Mouse (Mus musculus) myocyte (in vitro differentiated cells): ENCODE results near the gene Tmem28. TPM values are rescaled to one million over a fixed set of nuclear protein-coding genes. Genes with fewer than 3 reads are reported as not detected.

Source experiments
- H3K27me3 ChIP-seq: one replicate; pipeline ENCODE4 v1.6.1; 2011; ENCODE audit not compliant: control insufficient read depth, insufficient read depth, insufficient read length
- H3K36me3 ChIP-seq: one replicate; pipeline ENCODE4 v1.6.1; 2011; ENCODE audit not compliant: control insufficient read depth, insufficient read depth
- H3K4me2 ChIP-seq: one replicate; pipeline ENCODE4 v1.6.1; 2011; ENCODE audit warnings: low read depth, control low read depth
- H3K4me3 ChIP-seq: one replicate; pipeline ENCODE4 v1.5.1; 2011; ENCODE audit warnings: mild to moderate bottlenecking, control low read depth, moderate library complexity
- H3K79me2 ChIP-seq: one replicate; pipeline ENCODE4 v1.6.1; 2011; ENCODE audit not compliant: control insufficient read depth, insufficient read depth
- H3ac ChIP-seq: one replicate; pipeline ENCODE4 v1.6.1; 2011; ENCODE audit not compliant: control insufficient read depth, insufficient read length
- CEBPB ChIP-seq: IDR thresholded peaks from 2 replicates; pipeline ENCODE4 v1.6.1; 2011; ENCODE audit warnings: mild to moderate bottlenecking, moderate library complexity; ENCODE audit not compliant: poor library complexity, insufficient read depth, severe bottlenecking
- E2F4 ChIP-seq: IDR thresholded peaks from one replicate; pipeline ENCODE4 v1.6.1; 2011; ENCODE audit warnings: mild to moderate bottlenecking, control low read depth, moderate library complexity; ENCODE audit not compliant: insufficient read depth
- MAX ChIP-seq: IDR thresholded peaks from one replicate; pipeline ENCODE4 v1.6.1; 2011; ENCODE audit warnings: low read depth, mild to moderate bottlenecking, control low read depth
- MYOD1 ChIP-seq, 3 experiments: IDR thresholded peaks; one replicate each; pipeline ENCODE4 v1.6.1; 2011; ENCODE audit warnings: control low read depth in 2 of 3, low read depth in 2 of 3, mild to moderate bottlenecking in 2 of 3, moderate library complexity in 1 of 3; ENCODE audit not compliant: insufficient read length in 2 of 3, control insufficient read depth in 1 of 3
- MYOG ChIP-seq, 3 experiments: IDR thresholded peaks; one replicate each; pipeline ENCODE4 v1.6.1; 2011; ENCODE audit warnings: control low read depth in 2 of 3, low read depth in 2 of 3, mild to moderate bottlenecking in 2 of 3; ENCODE audit not compliant: insufficient read length in 2 of 3, control insufficient read depth in 1 of 3, insufficient read depth in 1 of 3
- POLR2A ChIP-seq: IDR thresholded peaks from one replicate; pipeline ENCODE4 v1.6.1; 2011; ENCODE audit warnings: low read depth, mild to moderate bottlenecking, control low read depth, moderate library complexity; ENCODE audit not compliant: insufficient read length
- POLR2AphosphoS2 ChIP-seq: IDR thresholded peaks from one replicate; pipeline ENCODE4 v1.6.1; 2011; ENCODE audit warnings: low read depth, control low read depth; ENCODE audit not compliant: insufficient read length
- REST ChIP-seq: IDR thresholded peaks from one replicate; pipeline ENCODE4 v1.6.1; 2011; ENCODE audit warnings: mild to moderate bottlenecking, control low read depth, moderate library complexity; ENCODE audit not compliant: insufficient read depth, insufficient read length
- SRF ChIP-seq: IDR thresholded peaks from one replicate; pipeline ENCODE4 v1.6.1; 2011; ENCODE audit warnings: low read depth; ENCODE audit not compliant: control insufficient read depth, insufficient read length
- TCF12 ChIP-seq: IDR thresholded peaks from one replicate; pipeline ENCODE4 v1.6.1; 2011; ENCODE audit warnings: mild to moderate bottlenecking, control low read depth; ENCODE audit not compliant: poor library complexity, insufficient read depth, severe bottlenecking
- TCF3 ChIP-seq: IDR thresholded peaks from one replicate; pipeline ENCODE4 v1.6.1; 2011; ENCODE audit warnings: low read depth, control low read depth; ENCODE audit not compliant: insufficient read length
- USF1 ChIP-seq: IDR thresholded peaks from one replicate; pipeline ENCODE4 v1.6.1; 2011; ENCODE audit warnings: low read depth, mild to moderate bottlenecking, control low read depth, moderate library complexity
- polyA plus RNA-seq: library from polyadenylated mRNA; unstranded; fragments of >200 nt; fragmentation: generic; extraction: Trizol; gene quantifications from one replicate; pipeline ENCODE4 v1.2.1, GENCODE M21; 2012; ENCODE audit warnings: missing spikeins

The Tmem28 gene
- polyA plus RNA-seq, 1 experiment: not detected

- no peaks in the 10 kb centered on the region for H3K36me3 ChIP-seq
- TF ChIP-seq SRF: no peak
- no peak for TF ChIP-seq MYOG (IDR thresholded peaks at IDR 0.05; ENCODE audit: control insufficient read depth in 1 of 3, insufficient read depth in 1 of 3, insufficient read length in 2 of 3, low read depth in 2 of 3)
- TF ChIP-seq POLR2AphosphoS2: no peak
- no peak for TF ChIP-seq POLR2A
- TF ChIP-seq TCF12: no peak
- TF ChIP-seq USF1: no peak
- no peak for TF ChIP-seq TCF3
- no peak for TF ChIP-seq MAX
- TF ChIP-seq MYOD1 (IDR thresholded peaks at IDR 0.05; ENCODE audit: control insufficient read depth in 1 of 3, insufficient read length in 2 of 3, low read depth in 2 of 3): no peak
- TF ChIP-seq CEBPB: no peak
- TF ChIP-seq E2F4: no peak
- TF ChIP-seq REST: no peak
- H3K27me3 ChIP-seq: no peaks in the 10 kb centered on the region
- H3K79me2 ChIP-seq: no peaks in the 10 kb centered on the region
- H3K4me3 ChIP-seq: no peak overlapping the region
- H3K4me2 ChIP-seq: no peak overlapping the region
- H3ac ChIP-seq: no peak overlapping the region
Measured at GRCm38 (mm10) chrX:99872632-99873201, 51.9 kb downstream of the Tmem28 start.

- H3K4me2 ChIP-seq: no peak overlapping the region
- no peak overlapping the region for H3K4me3 ChIP-seq
- no peak for TF ChIP-seq TCF12
- TF ChIP-seq E2F4: no peak
- no peak for TF ChIP-seq MYOG (IDR thresholded peaks at IDR 0.05; ENCODE audit: control insufficient read depth in 1 of 3, insufficient read depth in 1 of 3, insufficient read length in 2 of 3, low read depth in 2 of 3)
- no peak for TF ChIP-seq USF1
- no peak for TF ChIP-seq POLR2A
- TF ChIP-seq CEBPB: no peak
- TF ChIP-seq POLR2AphosphoS2: no peak
Measured at GRCm38 (mm10) chrX:99873259-99873919, 52.6 kb downstream of the Tmem28 start.

GRCm38 (mm10) chrX:99873920-99874296 lies 53.1 kb downstream of the Tmem28 start:
- Histone ChIP-seq H3K27me3 (no peaks in the 10 kb centered on the region), H3K4me3 (no peak overlapping the region), H3K36me3 (no peaks in the 10 kb centered on the region), H3K4me2 (no peak overlapping the region), H3K79me2 (no peaks in the 10 kb centered on the region), H3ac (no peak overlapping the region)
- TF ChIP-seq MYOD1 (IDR thresholded peaks at IDR 0.05; ENCODE audit: control insufficient read depth in 1 of 3, insufficient read length in 2 of 3, low read depth in 2 of 3): no peak
- TF ChIP-seq TCF12: no peak
- TF ChIP-seq POLR2AphosphoS2: no peak

More at GRCm38 (mm10) chrX:99873259-99873919, 52.6 kb downstream of the Tmem28 start:
- H3ac ChIP-seq: no peak overlapping the region
- H3K27me3 ChIP-seq: no peaks in the 10 kb centered on the region
- H3K79me2 ChIP-seq: no peaks in the 10 kb centered on the region
- H3K36me3 ChIP-seq: no peaks in the 10 kb centered on the region

- H3K79me2 ChIP-seq: no peaks in the 10 kb centered on the region
- no peak for TF ChIP-seq MAX
- TF ChIP-seq SRF: no peak
- TF ChIP-seq E2F4: no peak
- no peak for TF ChIP-seq REST
- no peak for TF ChIP-seq CEBPB
- TF ChIP-seq POLR2AphosphoS2: no peak
- TF ChIP-seq MYOG (IDR thresholded peaks at IDR 0.05; ENCODE audit: control insufficient read depth in 1 of 3, insufficient read depth in 1 of 3, insufficient read length in 2 of 3, low read depth in 2 of 3): no peak
- TF ChIP-seq USF1: no peak
- no peak for TF ChIP-seq MYOD1 (IDR thresholded peaks at IDR 0.05; ENCODE audit: control insufficient read depth in 1 of 3, insufficient read length in 2 of 3, low read depth in 2 of 3)
- no peak for TF ChIP-seq TCF3
- no peak for TF ChIP-seq POLR2A
- no peak for TF ChIP-seq TCF12
- H3K4me3 ChIP-seq: no peak overlapping the region
Measured at GRCm38 (mm10) chrX:99876781-99877180, 56.0 kb downstream of the Tmem28 start.

GRCm38 (mm10) chrX:99883396-99883795 lies 62.6 kb downstream of the Tmem28 start:
- no peak for TF ChIP-seq MAX
- TF ChIP-seq TCF12: no peak
- TF ChIP-seq MYOG (IDR thresholded peaks at IDR 0.05; ENCODE audit: control insufficient read depth in 1 of 3, insufficient read depth in 1 of 3, insufficient read length in 2 of 3, low read depth in 2 of 3): no peak
- Histone ChIP-seq H3ac (no peak overlapping the region), H3K4me2 (no peak overlapping the region), H3K36me3 (no peaks in the 10 kb centered on the region), H3K4me3 (no peak overlapping the region), H3K79me2 (no peaks in the 10 kb centered on the region), H3K27me3 (no peaks in the 10 kb centered on the region)

More at GRCm38 (mm10) chrX:99876781-99877180, 56.0 kb downstream of the Tmem28 start:
- no peaks in the 10 kb centered on the region for H3K36me3 ChIP-seq
- H3K27me3 ChIP-seq: no peaks in the 10 kb centered on the region
- no peak overlapping the region for H3ac ChIP-seq
- no peak overlapping the region for H3K4me2 ChIP-seq
